Mouse (Mus musculus): ENCODE measurements around the gene Krt88.
A peak's percentile ranks its signal among the peaks of the same experiment; 100 is the strongest.

Gene Krt88

GRCm38 (mm10) chr15:101479007-101479665 lies 31.6 kb downstream of the Krt88 start:
- DNase-seq: peak; percentile 28

GRCm38 (mm10) chr15:101479666-101480060 lies 32.1 kb downstream of the Krt88 start:
- no peak for DNase-seq

- no peak for DNase-seq
These were observed 34.5 kb downstream of the Krt88 start for GRCm38 (mm10) chr15:101482056-101482455.

GRCm38 (mm10) chr15:101483646-101484045 lies 36.1 kb downstream of the Krt88 start:
- no peak for DNase-seq

- no peak for DNase-seq
These were observed 37.4 kb downstream of the Krt88 start for GRCm38 (mm10) chr15:101484939-101485338.

- DNase-seq: peak; percentile 19
These were observed 38.5 kb downstream of the Krt88 start for GRCm38 (mm10) chr15:101485911-101486635.

- DNase-seq: no peak
These were observed 43.9 kb downstream of the Krt88 start, which contains the start of gene Krt83 for GRCm38 (mm10) chr15:101491431-101491830. TSS of gene Krt83 (minus strand) at chr15:101491512.

GRCm38 (mm10) chr15:101492718-101493117 lies 45.2 kb downstream of the Krt88 start:
- DNase-seq: no peak

- DNase-seq: no peak
These were observed 46.2 kb downstream of the Krt88 start for GRCm38 (mm10) chr15:101493713-101494112.

- DNase-seq: no peak
These were observed 46.7 kb downstream of the Krt88 start for GRCm38 (mm10) chr15:101494203-101494602.

- DNase-seq: no peak
These were observed 47.7 kb downstream of the Krt88 start for GRCm38 (mm10) chr15:101495266-101495665.

GRCm38 (mm10) chr15:101497181-101497580 lies 49.6 kb downstream of the Krt88 start:
- no peak for DNase-seq

All from layer of hippocampus, adult 9-11 months (tissue).